Mouse (Mus musculus) lung, postnatal 0 days (tissue): ENCODE data around the gene Olig3. TPM values are rescaled to one million over a fixed set of nuclear protein-coding genes. Genes with fewer than 3 reads are reported as not detected.
"Not testable (repeated sequence)": the region's sequence is repeated elsewhere in the genome, so short reads cannot be mapped to it uniquely, and the experiment has no call there.

Experiments
- ATAC-seq: fragments of 200-750 bp; cut with Nextera tagmentation; 2 replicates; pipeline ENCODE4 v1.8.0; 2017; ENCODE audit warnings: moderate library complexity
- DNase-seq: peaks from one replicate; pipeline ENCODE4 v3.0.0-alpha.2; 2016; ENCODE audit warnings: low spot score
- H3K27ac ChIP-seq: fragments of 300-500 bp; sonication (generic); 2 replicates; pipeline ENCODE4 v1.5.1; 2014; ENCODE audit warnings: antibody characterized with exemption, mild to moderate bottlenecking, low read length, mixed read lengths
- H3K27me3 ChIP-seq: fragments of 300-500 bp; sonication (generic); replicated peaks from 2 replicates; pipeline ENCODE4 v1.6.1; 2014; ENCODE audit warnings: low read length, mixed read lengths; ENCODE audit not compliant: insufficient read depth
- H3K36me3 ChIP-seq: fragments of 300-500 bp; sonication (generic); 2 replicates; pipeline ENCODE4 v1.6.1; 2014; ENCODE audit warnings: low read length, mixed read lengths; ENCODE audit not compliant: insufficient read depth
- H3K4me1 ChIP-seq: fragments of 300-500 bp; sonication (generic); 2 replicates; pipeline ENCODE4 v1.6.1; 2014; ENCODE audit warnings: antibody characterized with exemption, low read depth, low read length, mixed read lengths; ENCODE audit not compliant: insufficient read depth
- H3K4me2 ChIP-seq: fragments of 300-500 bp; sonication (generic); replicated peaks from 2 replicates; pipeline ENCODE4 v1.6.1; 2014; ENCODE audit warnings: low read depth, mild to moderate bottlenecking, low read length, moderate library complexity, mixed read lengths
- H3K4me3 ChIP-seq: fragments of 300-500 bp; sonication (generic); 2 replicates; pipeline ENCODE4 v1.5.1; 2014; ENCODE audit warnings: low read depth, low read length
- H3K9ac ChIP-seq: fragments of 300-500 bp; sonication (generic); replicated peaks from 2 replicates; pipeline ENCODE4 v1.6.1; 2014; ENCODE audit warnings: low read depth, mild to moderate bottlenecking
- H3K9me3 ChIP-seq: fragments of 300-500 bp; sonication (generic); 2 replicates; pipeline ENCODE4 v1.6.1; 2016; ENCODE audit warnings: low read length, mixed read lengths
- CTCF ChIP-seq: IDR thresholded peaks from 2 replicates; pipeline ENCODE4 v1.5.1; 2016; ENCODE audit warnings: antibody characterized with exemption, mild to moderate bottlenecking
- EP300 ChIP-seq: IDR thresholded peaks from 2 replicates; pipeline ENCODE4 v1.6.1; 2016; ENCODE audit warnings: antibody characterized with exemption, mild to moderate bottlenecking, control low read depth
- WGBS: fragments of 180-500 bp; shearing (Covaris S2); extraction: QIAGEN DNeasy Blood & Tissue Kit; methylation state at CpG from one replicate; pipeline ENCODE4 v1.1.7; 2014; 5-methylcytosine and 5-hydroxymethylcytosine counted together
- polyA plus RNA-seq: library from polyadenylated mRNA; unstranded; fragments of >200 nt; fragmentation: Nextera tagmentation; extraction: Ambion mirVana; gene quantifications from 2 replicates; pipeline ENCODE4 v1.2.1, GENCODE M21; 2015

Olig3 gene
- polyA plus RNA-seq, 1 experiment from 2014 or later = not detected

- 48% methylated on average over 7 of the region's 7 CpGs for WGBS
- H3K4me2 ChIP-seq = no peak overlapping the region
- no peak overlapping the region for H3K27ac ChIP-seq
- H3K9me3 ChIP-seq = no peaks in the 10 kb centered on the region
- DNase-seq (no peak), ATAC-seq (no peak)
- no peak for TF ChIP-seq EP300
- TF ChIP-seq CTCF = no peak
- H3K27me3 ChIP-seq = no peaks in the 10 kb centered on the region
- no peak overlapping the region for H3K4me3 ChIP-seq
- no peaks in the 10 kb centered on the region for H3K4me1 ChIP-seq
- no peaks in the 10 kb centered on the region for H3K36me3 ChIP-seq
- H3K9ac ChIP-seq = no peak overlapping the region
Measured at GRCm38 (mm10) chr10:19373797-19374196, 17.5 kb downstream of the Olig3 start.

DNA sequence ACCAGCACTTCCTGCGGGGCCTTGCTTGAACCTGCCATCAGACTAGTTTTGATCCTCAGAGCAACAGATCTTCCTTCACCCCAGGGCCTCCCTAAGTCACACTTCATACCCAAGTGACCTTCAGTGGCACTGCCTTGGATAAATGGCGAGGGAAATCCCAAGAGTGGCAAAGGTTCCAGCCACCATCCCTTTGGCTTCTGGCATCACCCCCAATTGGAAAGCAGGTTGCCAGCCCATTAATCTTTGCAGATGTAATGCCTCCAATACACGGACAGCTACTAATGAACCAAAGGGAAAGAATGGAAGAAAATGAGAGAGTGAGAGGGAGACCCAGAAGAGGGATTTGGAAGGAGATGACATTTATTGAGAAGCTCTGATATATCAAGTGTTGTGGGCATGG is 18.0 kb downstream of the Olig3 start:
- H3K4me3 ChIP-seq = no peak overlapping the region
- DNase-seq = no peak
- TF ChIP-seq CTCF (no peak), EP300 (no peak)
- H3K27me3 ChIP-seq = no peaks in the 10 kb centered on the region
- H3K4me1 ChIP-seq = no peaks in the 10 kb centered on the region
- H3K36me3 ChIP-seq = no peaks in the 10 kb centered on the region
- H3K27ac ChIP-seq = no peak overlapping the region
- H3K4me2 ChIP-seq = no peak overlapping the region
- WGBS = 66% methylated on average over 3 of the region's 3 CpGs
- no peak for ATAC-seq
- no peak overlapping the region for H3K9ac ChIP-seq
- H3K9me3 ChIP-seq = no peaks in the 10 kb centered on the region

- DNase-seq = no peak
- H3K27ac ChIP-seq = no peak overlapping the region
- H3K4me3 ChIP-seq = no peak overlapping the region
- TF ChIP-seq EP300 = no peak
- TF ChIP-seq CTCF = no peak
- H3K36me3 ChIP-seq = no peaks in the 10 kb centered on the region
- WGBS = 84% methylated on average over 2 of the region's 2 CpGs
- no peak overlapping the region for H3K4me2 ChIP-seq
- H3K9me3 ChIP-seq = no peaks in the 10 kb centered on the region
- no peaks in the 10 kb centered on the region for H3K4me1 ChIP-seq
- H3K27me3 ChIP-seq = no peaks in the 10 kb centered on the region
- H3K9ac ChIP-seq = no peak overlapping the region
- no peak for ATAC-seq
Measured at GRCm38 (mm10) chr10:19375838-19376237, 19.5 kb downstream of the Olig3 start.

- not testable (repeated sequence) for H3K9ac ChIP-seq, H3K9me3 ChIP-seq, H3K36me3 ChIP-seq, H3K27me3 ChIP-seq, H3K4me3 ChIP-seq, H3K27ac ChIP-seq, H3K4me1 ChIP-seq, H3K4me2 ChIP-seq, DNase-seq, ATAC-seq
- WGBS = 88% methylated on average over 1 of the region's 1 CpGs
Measured at GRCm38 (mm10) chr10:19380971-19381370, 24.6 kb downstream of the Olig3 start.

DNA sequence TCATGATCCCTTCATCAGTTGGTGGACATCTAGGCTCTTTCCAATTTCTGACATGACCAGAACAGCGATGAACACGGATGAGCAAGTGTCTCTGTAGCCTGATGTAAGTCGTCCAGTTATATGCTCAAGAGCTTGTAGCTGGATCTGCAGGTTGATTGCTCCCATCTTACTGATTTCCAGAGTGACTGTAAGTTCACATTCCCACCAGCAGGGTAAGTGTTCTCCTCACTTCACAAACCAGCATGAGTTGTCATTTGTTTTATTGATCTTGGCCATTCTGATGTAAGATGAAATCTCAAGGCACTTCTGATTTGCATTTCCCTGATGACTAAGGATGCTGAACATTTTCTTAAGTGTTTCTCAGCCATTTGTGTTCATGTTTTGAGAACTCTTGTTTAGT is 27.8 kb downstream of the Olig3 start:
- Histone ChIP-seq H3K9ac (no peak overlapping the region), H3K36me3 (no peaks in the 10 kb centered on the region), H3K27ac (no peak overlapping the region), H3K4me3 (no peak overlapping the region), H3K9me3 (no peaks in the 10 kb centered on the region), H3K4me2 (no peak overlapping the region), H3K27me3 (no peaks in the 10 kb centered on the region), H3K4me1 (no peaks in the 10 kb centered on the region)
- 86% methylated on average over 3 of the region's 3 CpGs for WGBS
- DNase-seq = no peak
- no peak for TF ChIP-seq CTCF
- no peak for TF ChIP-seq EP300
- no peak for ATAC-seq

- Histone ChIP-seq H3K27ac (no peak overlapping the region), H3K9me3 (no peaks in the 10 kb centered on the region), H3K4me2 (no peak overlapping the region), H3K4me3 (no peak overlapping the region), H3K9ac (no peak overlapping the region), H3K4me1 (no peaks in the 10 kb centered on the region), H3K27me3 (0 out of 2 replicates have a peak, but pooled peaks cover 3% of the 10 kb centered on the region), H3K36me3 (no peaks in the 10 kb centered on the region)
- WGBS = 79% methylated on average over 4 of the region's 4 CpGs
- no peak for TF ChIP-seq CTCF
- no peak for TF ChIP-seq EP300
- ATAC-seq (no peak), DNase-seq (no peak)
Measured at GRCm38 (mm10) chr10:19391819-19392218, 35.5 kb downstream of the Olig3 start.

GRCm38 (mm10) chr10:19396485-19397137 is 40.3 kb downstream of the Olig3 start:
- H3K4me2 ChIP-seq = no peak overlapping the region
- 0 out of 2 replicates have a peak, but pooled peaks cover 3% of the 10 kb centered on the region for H3K27me3 ChIP-seq
- no peak for ATAC-seq
- no peak overlapping the region for H3K9ac ChIP-seq
- no peaks in the 10 kb centered on the region for H3K36me3 ChIP-seq
- WGBS = 54% methylated on average over 9 of the region's 9 CpGs
- H3K9me3 ChIP-seq = no peaks in the 10 kb centered on the region
- no peak overlapping the region for H3K27ac ChIP-seq
- H3K4me3 ChIP-seq = no peak overlapping the region
- H3K4me1 ChIP-seq = no peaks in the 10 kb centered on the region
- DNase-seq = no peak
- no peak for TF ChIP-seq CTCF
